Mouse (Mus musculus) activated CD4-positive, CD25-positive, alpha-beta regulatory T cell, adult 4 months (primary cell): ENCODE data around the gene Kng1. TPM values are rescaled to one million over a fixed set of nuclear protein-coding genes. Genes with fewer than 3 reads are reported as not detected.
"Not testable (repeated sequence)": the region's sequence is repeated elsewhere in the genome, so short reads cannot be mapped to it uniquely, and the experiment has no call there.

ENCODE experiments used
- ATAC-seq: one replicate; pipeline ENCODE4 v1.8.0; 2017
- polyA plus RNA-seq, 2 experiments: library from polyadenylated mRNA; unstranded; fragments of 100-300 nt; shearing (Covaris generic); gene quantifications; one replicate each; pipeline ENCODE4 v1.2.1; 2017

Gene Kng1
- polyA plus RNA-seq, 2 experiments from 2014 or later, result 0.20 TPM; not detected in 1

DNA sequence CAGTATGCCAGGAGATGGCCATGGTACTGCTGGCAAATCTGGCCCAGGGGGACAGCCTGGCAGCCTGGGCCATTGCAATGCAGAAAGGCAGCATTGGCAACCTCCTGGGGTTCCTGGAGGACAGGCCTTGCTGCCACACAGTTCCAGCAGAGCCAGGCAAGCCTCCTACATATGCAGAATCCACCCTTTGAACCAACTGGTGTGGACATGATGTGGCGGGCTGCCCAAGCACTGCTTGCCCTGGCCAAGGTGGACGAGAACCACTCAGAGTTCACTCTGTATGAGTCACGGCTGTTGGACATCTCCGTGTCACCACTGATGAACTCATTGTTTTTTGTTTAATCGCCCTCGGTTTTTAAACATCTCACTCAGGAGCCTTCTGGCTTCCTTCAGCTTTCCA, 36.5 kb downstream of the Kng1 start:
- ATAC-seq, result no peak

DNA sequence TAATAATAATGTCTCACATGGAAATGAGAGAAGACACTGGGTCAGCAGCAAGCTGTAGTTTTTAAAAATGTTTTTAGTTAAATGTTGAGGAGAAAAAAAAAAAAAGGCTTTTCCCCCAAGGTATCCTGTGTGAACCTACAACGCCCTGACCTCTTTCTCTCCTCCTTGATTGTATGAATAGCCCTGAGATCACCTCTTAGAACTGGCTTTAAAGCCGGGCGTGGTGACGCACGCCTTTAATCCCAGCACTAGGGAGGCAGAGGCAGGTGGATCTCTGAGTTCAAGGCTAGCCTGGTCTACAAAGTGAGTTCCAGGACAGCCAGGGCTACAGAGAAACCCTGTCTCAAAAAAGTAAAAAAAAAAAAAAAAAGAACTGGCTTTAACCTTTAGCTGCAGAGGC, 37.9 kb downstream of the Kng1 start:
- ATAC-seq, result not testable (repeated sequence)

DNA sequence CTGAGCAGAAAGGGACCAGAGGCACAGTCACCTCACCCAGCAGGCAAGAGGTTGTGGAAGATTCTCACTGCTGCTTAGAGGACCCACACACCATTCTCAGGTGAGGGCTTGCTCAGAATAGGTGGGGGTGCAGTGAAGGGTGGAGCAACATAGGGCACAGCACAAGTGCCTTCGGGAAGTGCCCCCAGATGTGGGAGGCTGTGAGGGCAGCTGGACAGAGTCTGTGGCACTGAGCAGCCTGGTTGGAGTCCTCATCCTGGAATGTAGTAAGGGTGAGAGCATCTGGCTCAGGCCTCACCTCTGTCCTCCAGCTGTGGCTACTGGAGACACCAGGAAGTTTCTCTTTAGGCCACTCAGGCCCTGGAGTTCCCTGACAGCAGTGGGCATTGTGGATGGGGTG, 39.2 kb downstream of the Kng1 start:
- not testable (repeated sequence) for ATAC-seq

DNA sequence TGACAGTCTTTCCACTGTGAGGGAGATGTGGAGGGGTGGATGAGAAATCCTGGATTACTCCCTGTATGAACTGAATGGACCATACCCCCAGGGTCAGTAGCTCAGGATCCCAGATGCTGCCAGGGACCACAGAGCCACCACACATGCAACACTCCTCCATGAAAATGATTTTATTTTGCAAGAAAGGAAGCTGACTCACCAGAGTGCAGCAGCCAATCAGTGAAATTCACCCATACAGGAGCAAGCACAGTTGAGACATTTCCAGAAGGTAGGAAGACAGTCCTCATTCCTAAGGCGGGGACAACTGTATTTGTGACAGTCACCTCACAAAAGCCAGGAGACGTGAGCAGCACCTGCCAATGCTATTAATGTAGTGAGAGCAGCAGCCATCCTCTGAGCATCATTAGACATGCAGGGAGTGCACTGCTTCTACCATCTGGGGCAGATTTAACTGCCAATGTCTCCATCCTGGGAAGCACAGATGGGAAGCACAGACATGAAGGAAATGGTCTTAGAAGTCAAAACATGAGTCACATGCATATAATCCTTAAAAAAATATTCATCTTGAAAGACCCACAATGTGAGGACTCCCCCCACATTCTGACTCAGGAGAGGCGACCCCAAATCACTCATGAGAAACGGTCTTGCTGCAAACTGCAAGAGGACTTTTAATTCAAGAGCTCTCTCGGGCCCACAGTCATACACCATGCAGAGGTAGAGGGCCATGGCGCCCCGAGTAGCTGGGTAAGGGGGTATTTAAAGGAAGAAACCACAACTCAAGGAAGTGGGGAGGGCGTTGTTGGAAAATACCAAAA, 39.8 kb downstream of the Kng1 start:
- not testable (repeated sequence) for ATAC-seq

DNA sequence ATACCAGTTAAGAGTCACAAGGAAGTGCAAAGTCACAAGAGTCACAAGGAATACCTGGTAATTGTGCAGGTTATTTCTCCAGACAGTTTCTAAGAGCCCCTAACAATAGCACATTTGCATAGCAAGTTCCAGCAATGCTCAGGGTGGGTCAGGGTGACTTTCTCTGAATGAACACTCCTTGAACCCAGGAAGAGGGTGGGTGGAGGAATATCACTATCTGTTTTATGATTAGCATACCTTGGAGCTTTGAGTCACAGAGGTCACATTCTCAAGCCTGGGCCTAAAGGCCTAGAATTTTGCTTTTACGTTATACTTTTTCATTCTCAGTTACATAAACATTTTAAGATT, 40.4 kb downstream of the Kng1 start:
- not testable (repeated sequence) for ATAC-seq

DNA sequence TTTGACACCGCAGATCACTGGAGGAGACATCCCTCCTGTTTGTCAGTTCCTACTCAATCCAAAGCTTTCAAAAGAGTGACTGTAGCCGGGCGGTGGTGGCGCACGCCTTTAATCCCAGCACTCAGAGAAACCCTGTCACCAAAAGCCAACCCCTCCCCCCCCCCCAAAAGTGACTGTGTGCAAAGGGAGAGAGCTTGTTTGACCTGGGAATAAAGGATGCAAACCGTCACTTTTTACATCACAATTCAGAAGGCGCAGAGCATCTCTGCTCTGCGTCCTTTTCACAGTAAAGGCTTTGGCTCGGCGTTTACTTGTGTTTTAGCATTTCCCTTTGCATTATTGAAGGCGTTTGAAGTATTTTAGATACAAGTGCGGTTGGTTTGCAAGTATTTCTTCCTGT, 42.0 kb downstream of the Kng1 start:
- ATAC-seq, result no peak

DNA sequence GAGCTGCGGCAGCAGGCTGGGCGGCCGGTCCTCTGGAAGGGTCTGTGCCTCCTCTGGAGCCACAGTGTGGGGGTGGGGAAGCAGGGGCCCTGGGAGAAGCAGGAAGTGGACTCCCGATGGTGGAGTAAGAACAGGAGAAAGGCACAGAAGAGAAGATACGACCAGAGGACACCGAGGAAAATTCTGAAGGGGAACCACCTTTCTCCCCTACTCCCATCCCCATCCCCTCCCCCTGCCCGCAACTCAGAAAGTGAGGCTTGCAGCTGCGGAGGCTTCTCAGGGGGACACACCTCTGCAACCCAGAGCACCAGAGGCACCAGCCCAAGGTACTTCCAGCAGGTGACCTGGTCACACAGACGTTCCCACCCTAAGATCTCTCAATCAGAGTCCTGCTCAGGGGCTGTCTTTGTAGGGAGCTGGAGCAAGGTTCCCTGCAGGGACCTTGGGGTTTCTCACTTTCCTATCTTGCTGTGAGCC, 42.5 kb downstream of the Kng1 start:
- ATAC-seq, result no peak

- ATAC-seq, result no peak
Measured at GRCm38 (mm10) chr16:23100613-23101012, 42.9 kb downstream of the Kng1 start.

- peak; percentile 47 for ATAC-seq
Measured at GRCm38 (mm10) chr16:23102340-23103037, 44.8 kb downstream of the Kng1 start.

DNA sequence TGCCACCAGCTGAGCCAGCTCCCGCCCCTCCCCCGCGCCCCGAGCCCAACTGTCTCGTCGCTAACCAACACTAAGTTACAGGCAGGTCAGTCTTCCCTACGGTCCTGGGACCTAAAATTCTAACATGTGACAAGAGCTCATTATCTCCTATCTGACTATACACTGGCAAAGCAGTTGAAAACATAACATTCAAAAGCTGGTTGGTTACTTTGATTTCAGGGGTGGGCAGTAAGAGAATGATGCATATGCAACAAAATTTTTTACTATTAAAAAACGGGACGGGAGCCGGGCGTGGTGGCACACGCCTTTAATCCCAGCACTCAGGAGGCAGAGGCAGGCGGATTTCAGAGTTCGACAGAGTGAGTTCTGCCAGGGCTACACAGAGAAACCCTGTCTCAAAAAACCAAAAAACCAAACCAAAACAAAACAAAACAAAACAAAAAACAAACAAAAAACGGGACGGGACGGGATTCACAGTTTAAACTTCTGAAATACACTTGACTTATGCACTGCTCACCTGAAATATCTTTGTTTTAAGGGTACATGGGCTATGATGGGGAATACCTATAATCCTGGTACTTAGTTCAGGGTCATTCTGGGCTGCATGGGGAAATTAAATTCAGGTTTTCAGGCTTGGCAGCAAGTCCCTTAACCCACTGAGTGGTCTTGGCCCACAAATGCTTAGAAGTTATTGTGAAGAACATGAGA, 45.5 kb downstream of the Kng1 start:
- no peak for ATAC-seq

GRCm38 (mm10) chr16:23103841-23104240, 46.2 kb downstream of the Kng1 start:
- ATAC-seq, result no peak

GRCm38 (mm10) chr16:23106121-23106520, 48.5 kb downstream of the Kng1 start:
- no peak for ATAC-seq

DNA sequence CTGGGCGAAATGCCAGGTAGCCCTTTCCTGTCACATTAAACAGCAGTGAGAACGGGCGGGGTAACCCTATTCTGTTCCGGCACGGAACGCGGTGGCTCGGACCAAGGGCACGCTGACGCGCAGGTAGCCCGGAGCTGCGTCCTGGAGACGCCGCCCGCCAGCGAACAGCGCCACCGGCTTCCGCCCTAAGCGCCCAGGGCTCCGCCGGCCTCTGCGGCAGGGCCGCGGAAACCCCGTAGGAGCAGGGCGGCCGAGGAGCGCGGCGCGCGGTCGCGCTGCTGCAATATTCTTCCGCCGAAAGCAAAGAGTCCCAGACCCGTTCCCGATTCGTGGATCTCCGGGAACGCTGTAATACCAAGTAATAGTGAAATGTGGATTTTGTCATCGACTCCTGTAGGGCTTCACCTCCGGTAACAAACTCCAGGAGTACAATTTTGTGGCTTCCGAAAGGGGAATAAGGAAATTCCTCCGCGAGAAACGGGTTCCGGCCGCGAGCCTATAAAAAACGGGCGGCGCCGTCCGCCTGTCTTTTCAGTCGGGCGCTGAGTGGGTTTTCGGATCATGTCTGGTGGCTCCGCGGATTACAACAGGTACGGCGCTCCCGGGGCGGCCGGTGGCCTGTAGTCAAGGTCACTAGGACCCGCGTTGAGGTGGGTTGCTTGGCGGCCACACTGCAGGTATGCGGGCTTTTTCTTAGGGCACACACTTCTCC, 49.7 kb downstream of the Kng1 start, which contains the start of gene Eif4a2:
TSS of gene Eif4a2 (plus strand) at position 214 of the 712 bp plus-strand sequence.
- ATAC-seq, result peak; percentile 67

- peak; percentile 55 for ATAC-seq
Measured at GRCm38 (mm10) chr16:23107946-23108759, 50.5 kb downstream of the Kng1 start.

GRCm38 (mm10) chr16:23108943-23109342, 51.3 kb downstream of the Kng1 start:
- no peak for ATAC-seq

DNA sequence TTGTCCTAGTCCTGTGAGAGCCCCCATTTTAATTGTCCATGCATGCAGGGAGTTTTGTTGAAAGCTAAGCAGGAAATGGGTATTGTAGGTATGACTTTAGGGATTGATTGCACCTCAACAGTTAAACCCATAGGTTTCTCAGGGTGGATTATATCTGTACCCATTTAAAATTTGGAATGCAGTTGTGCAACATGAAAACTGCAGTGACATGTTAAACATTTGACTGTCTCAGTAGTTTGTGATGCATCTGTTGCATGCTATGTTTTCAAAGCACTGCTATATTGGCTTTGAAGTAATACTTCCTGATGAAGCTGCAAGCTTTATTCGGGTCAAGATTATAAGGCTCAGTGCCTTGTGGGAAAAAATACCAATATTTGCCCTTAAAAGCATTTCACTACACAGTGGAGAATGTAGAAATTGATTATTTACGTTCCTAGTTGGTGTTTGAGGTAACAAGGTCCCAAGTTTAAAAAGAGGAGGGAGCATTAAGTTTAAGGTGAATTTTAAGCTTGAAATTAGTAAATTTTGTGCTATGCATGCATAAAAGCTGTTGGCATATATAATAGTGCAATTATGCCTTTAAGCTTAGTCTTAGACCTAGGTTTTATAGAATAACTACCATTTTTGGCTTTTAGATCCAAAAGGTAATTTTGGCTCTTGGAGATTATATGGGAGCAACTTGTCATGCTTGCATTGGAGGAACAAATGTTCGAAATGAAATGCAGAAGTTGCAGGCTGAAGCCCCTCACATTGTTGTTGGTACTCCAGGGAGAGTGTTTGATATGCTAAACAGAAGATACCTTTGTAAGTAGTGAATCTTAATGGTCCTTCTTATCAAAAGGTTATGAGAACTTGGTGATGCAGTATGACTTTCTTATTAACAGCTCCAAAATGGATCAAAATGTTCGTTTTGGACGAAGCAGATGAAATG, 52.0 kb downstream of the Kng1 start:
- ATAC-seq, result no peak

- ATAC-seq, result no peak
Measured at GRCm38 (mm10) chr16:23112348-23112747, 54.7 kb downstream of the Kng1 start.

- ATAC-seq, result no peak
Measured at GRCm38 (mm10) chr16:23112861-23113435, 55.3 kb downstream of the Kng1 start.

DNA sequence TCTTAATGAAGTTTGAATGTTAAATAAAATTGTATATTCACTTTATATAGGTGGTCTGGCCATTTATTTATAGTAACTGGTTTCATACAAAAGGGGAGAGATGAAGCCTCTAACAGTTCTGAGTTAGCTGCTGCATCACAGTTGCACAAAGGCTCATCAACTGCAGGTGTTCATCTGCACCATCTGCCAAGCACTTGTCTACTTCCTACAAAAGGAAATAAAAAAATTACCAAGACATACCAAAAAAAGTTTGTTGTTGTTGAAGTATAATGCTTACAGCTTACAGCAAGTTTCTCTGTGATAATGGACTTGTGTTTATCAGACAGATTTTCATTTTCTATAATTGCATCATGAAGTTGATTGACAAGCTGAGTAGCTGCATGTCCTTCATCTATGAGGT, 56.2 kb downstream of the Kng1 start:
- no peak for ATAC-seq
